Mouse (Mus musculus): ENCODE data around the gene Acvr2b. TPM values are rescaled to one million over a fixed set of nuclear protein-coding genes. Genes with fewer than 3 reads are reported as not detected.

The Acvr2b gene
- polyA plus RNA-seq, 2 experiments, result 7.9 to 18.9 TPM

- H3K4me2 ChIP-seq (replicated peaks; ENCODE audit: low read depth, low read length, severe bottlenecking), result no peak overlapping the region
- H3K4me1 ChIP-seq (ENCODE audit: control insufficient read depth, insufficient read depth, low read length), result 0 out of 2 replicates have a peak, but pooled peaks cover 4% of the 10 kb centered on the region
- no peak overlapping the region for H3K4me3 ChIP-seq (replicated peaks; ENCODE audit: low read length)
- no peak overlapping the region for H3K27ac ChIP-seq (replicated peaks; ENCODE audit: low read depth, low read length)
- no peak for TF ChIP-seq POLR2A (IDR thresholded peaks at IDR 0.05; ENCODE audit: borderline replicate concordance, extremely low read depth, insufficient read depth, insufficient read length)
- H3K9ac ChIP-seq (ENCODE audit: low read depth, low read length, severe bottlenecking), result no peak overlapping the region
- H3K36me3 ChIP-seq (ENCODE audit: control insufficient read depth, insufficient read depth, low read length), result no peaks in the 10 kb centered on the region
- H3K9me3 ChIP-seq (ENCODE audit: control insufficient read depth, low read length), result no peaks in the 10 kb centered on the region
- ATAC-seq (ENCODE audit: low FRiP score, low read depth) (no peak), DNase-seq (ENCODE audit: low spot score) (no peak)
- WGBS, result 61% methylated on average over 11 of the region's 11 CpGs
- H3K27me3 ChIP-seq (ENCODE audit: control insufficient read depth, insufficient read depth, low read length), result no peaks in the 10 kb centered on the region
These were observed 76.4 kb downstream of the Acvr2b start for GRCm38 (mm10) chr9:119478345-119478744.

GRCm38 (mm10) chr9:119479297-119479696, 77.4 kb downstream of the Acvr2b start:
- no peaks in the 10 kb centered on the region for H3K27me3 ChIP-seq (ENCODE audit: control insufficient read depth, insufficient read depth, low read length)
- H3K9me3 ChIP-seq (ENCODE audit: control insufficient read depth, low read length), result no peaks in the 10 kb centered on the region
- H3K4me2 ChIP-seq (replicated peaks; ENCODE audit: low read depth, low read length, severe bottlenecking), result no peak overlapping the region
- 0 out of 2 replicates have a peak, but pooled peaks cover 4% of the 10 kb centered on the region for H3K4me1 ChIP-seq (ENCODE audit: control insufficient read depth, insufficient read depth, low read length)
- no peak overlapping the region for H3K27ac ChIP-seq (replicated peaks; ENCODE audit: low read depth, low read length)
- no peaks in the 10 kb centered on the region for H3K36me3 ChIP-seq (ENCODE audit: control insufficient read depth, insufficient read depth, low read length)
- H3K9ac ChIP-seq (ENCODE audit: low read depth, low read length, severe bottlenecking), result no peak overlapping the region
- no peak for TF ChIP-seq POLR2A (IDR thresholded peaks at IDR 0.05; ENCODE audit: borderline replicate concordance, extremely low read depth, insufficient read depth, insufficient read length)
- WGBS, result 31% methylated on average over 8 of the region's 8 CpGs
- ATAC-seq (ENCODE audit: low FRiP score, low read depth) (no peak), DNase-seq (ENCODE audit: low spot score) (no peak)
- H3K4me3 ChIP-seq (replicated peaks; ENCODE audit: low read length), result no peak overlapping the region

DNA sequence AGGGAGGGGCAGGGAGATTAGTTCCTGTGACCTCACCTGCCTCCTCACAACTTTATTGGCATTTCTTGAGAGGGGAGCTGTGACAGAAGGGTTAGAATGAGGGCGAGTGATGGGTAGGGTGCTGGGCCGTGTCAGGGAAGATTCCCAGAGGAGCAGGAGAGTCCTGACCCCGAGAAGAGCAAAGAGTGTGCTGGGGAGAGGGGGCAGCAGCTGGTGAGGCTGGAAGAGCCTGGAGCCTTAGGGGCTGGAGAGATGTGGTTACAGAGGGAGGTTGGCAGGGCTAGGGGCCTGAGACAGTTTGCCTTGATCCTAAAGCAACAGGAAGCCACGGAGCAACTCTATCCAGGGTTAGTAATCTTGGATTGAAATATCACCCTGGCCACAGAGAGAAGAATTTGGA, 79.7 kb downstream of the Acvr2b start:
- Histone ChIP-seq H3K36me3 (ENCODE audit: control insufficient read depth, insufficient read depth, low read length) (no peaks in the 10 kb centered on the region), H3K27ac (replicated peaks; ENCODE audit: low read depth, low read length) (no peak overlapping the region), H3K9me3 (ENCODE audit: control insufficient read depth, low read length) (no peaks in the 10 kb centered on the region), H3K4me3 (replicated peaks; ENCODE audit: low read length) (no peak overlapping the region), H3K27me3 (ENCODE audit: control insufficient read depth, insufficient read depth, low read length) (no peaks in the 10 kb centered on the region), H3K4me2 (replicated peaks; ENCODE audit: low read depth, low read length, severe bottlenecking) (no peak overlapping the region), H3K9ac (ENCODE audit: low read depth, low read length, severe bottlenecking) (no peak overlapping the region), H3K4me1 (ENCODE audit: control insufficient read depth, insufficient read depth, low read length) (0 out of 2 replicates have a peak, but pooled peaks cover 4% of the 10 kb centered on the region)
- TF ChIP-seq POLR2A (IDR thresholded peaks at IDR 0.05; ENCODE audit: borderline replicate concordance, extremely low read depth, insufficient read depth, insufficient read length), result no peak
- no peak for DNase-seq (ENCODE audit: low spot score)
- 86% methylated on average over 4 of the region's 4 CpGs for WGBS
- no peak for ATAC-seq (ENCODE audit: low FRiP score, low read depth)

DNA sequence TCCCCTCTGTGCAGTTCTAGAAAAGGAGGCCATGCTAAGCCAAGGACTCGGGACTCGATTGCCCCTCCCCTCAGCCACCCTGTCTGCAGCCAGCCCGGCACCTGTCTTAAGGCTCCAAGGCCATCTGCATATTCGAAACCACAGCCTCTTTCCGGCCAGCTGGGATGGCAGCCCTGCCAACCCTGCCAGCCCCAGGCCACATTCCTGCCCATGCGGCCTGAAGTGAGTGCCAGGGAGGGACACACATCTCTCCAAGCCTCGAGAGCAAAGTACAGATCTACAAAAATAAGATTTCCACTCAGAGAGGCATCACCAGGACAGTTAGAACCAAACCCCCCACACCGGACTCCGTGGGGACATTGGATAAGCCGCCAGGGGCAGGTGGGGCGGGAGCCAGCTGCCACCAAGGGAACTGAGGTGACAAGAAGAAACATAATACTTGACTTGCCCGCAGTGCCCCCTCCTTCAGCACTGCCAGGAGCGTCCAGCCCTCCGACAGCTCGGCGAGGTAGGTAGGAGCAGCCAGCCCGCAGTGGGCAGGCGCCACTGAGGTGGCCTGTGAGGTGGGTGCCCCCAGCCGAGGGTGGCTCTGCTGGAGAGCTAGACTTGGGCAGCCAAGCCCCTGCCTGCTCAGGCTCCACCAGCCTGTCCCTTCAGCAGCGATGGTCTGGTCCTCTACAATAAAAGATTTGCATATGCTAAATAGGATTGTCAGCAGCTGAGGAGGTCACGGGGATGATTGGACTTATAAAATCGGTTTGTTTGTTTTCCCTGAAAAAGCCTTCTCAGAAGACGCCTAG, 81.8 kb downstream of the Acvr2b start:
- H3K27ac ChIP-seq (replicated peaks; ENCODE audit: low read depth, low read length), result no peak overlapping the region
- DNase-seq (ENCODE audit: low spot score), result no peak
- no peak overlapping the region for H3K4me2 ChIP-seq (replicated peaks; ENCODE audit: low read depth, low read length, severe bottlenecking)

GRCm38 (mm10) chr9:119484420-119484819, 82.5 kb downstream of the Acvr2b start:
- H3K9ac ChIP-seq (ENCODE audit: low read depth, low read length, severe bottlenecking), result no peak overlapping the region
- no peak overlapping the region for H3K4me2 ChIP-seq (replicated peaks; ENCODE audit: low read depth, low read length, severe bottlenecking)
- 43% methylated on average over 9 of the region's 9 CpGs for WGBS
- ATAC-seq (ENCODE audit: low FRiP score, low read depth), result no peak
- no peaks in the 10 kb centered on the region for H3K9me3 ChIP-seq (ENCODE audit: control insufficient read depth, low read length)
- DNase-seq (ENCODE audit: low spot score), result no peak
- no peaks in the 10 kb centered on the region for H3K4me1 ChIP-seq (ENCODE audit: control insufficient read depth, insufficient read depth, low read length)
- no peak for TF ChIP-seq POLR2A (IDR thresholded peaks at IDR 0.05; ENCODE audit: borderline replicate concordance, extremely low read depth, insufficient read depth, insufficient read length)
- H3K27ac ChIP-seq (replicated peaks; ENCODE audit: low read depth, low read length), result no peak overlapping the region
- H3K27me3 ChIP-seq (ENCODE audit: control insufficient read depth, insufficient read depth, low read length), result no peaks in the 10 kb centered on the region
- H3K36me3 ChIP-seq (ENCODE audit: control insufficient read depth, insufficient read depth, low read length), result no peaks in the 10 kb centered on the region
- no peak overlapping the region for H3K4me3 ChIP-seq (replicated peaks; ENCODE audit: low read length)

More for the DNA sequence above, 81.8 kb downstream of the Acvr2b start:
- H3K4me3 ChIP-seq (replicated peaks; ENCODE audit: low read length), result no peak overlapping the region
- TF ChIP-seq POLR2A (IDR thresholded peaks at IDR 0.05; ENCODE audit: borderline replicate concordance, extremely low read depth, insufficient read depth, insufficient read length), result no peak
- no peaks in the 10 kb centered on the region for H3K36me3 ChIP-seq (ENCODE audit: control insufficient read depth, insufficient read depth, low read length)
- 42% methylated on average over 23 of the region's 23 CpGs for WGBS
- H3K4me1 ChIP-seq (ENCODE audit: control insufficient read depth, insufficient read depth, low read length), result no peaks in the 10 kb centered on the region
- H3K9ac ChIP-seq (ENCODE audit: low read depth, low read length, severe bottlenecking), result no peak overlapping the region
- ATAC-seq (ENCODE audit: low FRiP score, low read depth), result no peak
- no peaks in the 10 kb centered on the region for H3K9me3 ChIP-seq (ENCODE audit: control insufficient read depth, low read length)
- H3K27me3 ChIP-seq (ENCODE audit: control insufficient read depth, insufficient read depth, low read length), result no peaks in the 10 kb centered on the region

Other genes starting within 250 kb of the Acvr2b start
- 1.8 and 2.7 TPM in 2 replicates for gene Acaa1b, start 245.0 kb upstream of the Acvr2b start, polyA plus RNA-seq (2012; rRNA removed)
- 1.2 and 1.7 TPM in 2 replicates for gene Acaa1b, start 245.0 kb upstream of the Acvr2b start, polyA plus RNA-seq (2014; fragmentation: Nextera tagmentation; extraction: Ambion mirVana)
- gene Gm47289, start 243.0 kb upstream of the Acvr2b start, polyA plus RNA-seq (2012; rRNA removed), result 0.03 TPM in 1 of 2 replicates, not detected in the other
- not detected in 2 replicates for gene Gm47289, start 243.0 kb upstream of the Acvr2b start, polyA plus RNA-seq (2014; fragmentation: Nextera tagmentation; extraction: Ambion mirVana)
- gene Slc22a13, start 193.0 kb upstream of the Acvr2b start, polyA plus RNA-seq (2012; rRNA removed), result 0.06 TPM in 1 of 2 replicates, not detected in the other
- not detected in 2 replicates for gene Slc22a13, start 193.0 kb upstream of the Acvr2b start, polyA plus RNA-seq (2014; fragmentation: Nextera tagmentation; extraction: Ambion mirVana)
- 35.4 and 39.4 TPM in 2 replicates for gene Oxsr1, start 79.7 kb upstream of the Acvr2b start, polyA plus RNA-seq (2012; rRNA removed)
- 15.6 and 16.0 TPM in 2 replicates for gene Oxsr1, start 79.7 kb upstream of the Acvr2b start, polyA plus RNA-seq (2014; fragmentation: Nextera tagmentation; extraction: Ambion mirVana)
- 120 and 140 TPM in 2 replicates for gene Acaa1a, start 62.4 kb upstream of the Acvr2b start, polyA plus RNA-seq (2012; rRNA removed)
- gene Acaa1a, start 62.4 kb upstream of the Acvr2b start, polyA plus RNA-seq (2014; fragmentation: Nextera tagmentation; extraction: Ambion mirVana), result 87.4 and 92.7 TPM in 2 replicates
- 10.9 and 11.5 TPM in 2 replicates for gene Myd88, start 60.7 kb upstream of the Acvr2b start, polyA plus RNA-seq (2012; rRNA removed)
- gene Myd88, start 60.7 kb upstream of the Acvr2b start, polyA plus RNA-seq (2014; fragmentation: Nextera tagmentation; extraction: Ambion mirVana), result 23.3 and 25.1 TPM in 2 replicates
- gene Xylb, start 44.7 kb upstream of the Acvr2b start, polyA plus RNA-seq (2012; rRNA removed), result 8.9 and 11.1 TPM in 2 replicates
- gene Xylb, start 44.7 kb upstream of the Acvr2b start, polyA plus RNA-seq (2014; fragmentation: Nextera tagmentation; extraction: Ambion mirVana), result 5.2 and 5.5 TPM in 2 replicates
- gene Slc22a14, start 36.6 kb upstream of the Acvr2b start, polyA plus RNA-seq (2012; rRNA removed), result 0.12 and 0.19 TPM in 2 replicates
- gene Slc22a14, start 36.6 kb upstream of the Acvr2b start, polyA plus RNA-seq (2014; fragmentation: Nextera tagmentation; extraction: Ambion mirVana), result 0.17 and 0.25 TPM in 2 replicates
- gene Exog, start 42.8 kb downstream of the Acvr2b start, polyA plus RNA-seq (2012; rRNA removed), result 14.4 and 15.0 TPM in 2 replicates
- 28.5 and 33.0 TPM in 2 replicates for gene Exog, start 42.8 kb downstream of the Acvr2b start, polyA plus RNA-seq (2014; fragmentation: Nextera tagmentation; extraction: Ambion mirVana)
- gene Scn5a, start 176.9 kb downstream of the Acvr2b start, polyA plus RNA-seq (2012; rRNA removed), result 0.35 and 0.42 TPM in 2 replicates
- 0.10 and 0.17 TPM in 2 replicates for gene Scn5a, start 176.9 kb downstream of the Acvr2b start, polyA plus RNA-seq (2014; fragmentation: Nextera tagmentation; extraction: Ambion mirVana)